Mouse (Mus musculus) ES-CJ7 (cell line): Measurements from ENCODE around the gene Hectd4.
"Not testable (repeated sequence)": the region's sequence is repeated elsewhere in the genome, so short reads cannot be mapped to it uniquely, and the experiment has no call there.

Source experiments
- DNase-seq: peaks from one replicate; pipeline ENCODE4 v3.0.0; 2011; ENCODE audit warnings: low read depth, low spot score

Gene Hectd4

DNA sequence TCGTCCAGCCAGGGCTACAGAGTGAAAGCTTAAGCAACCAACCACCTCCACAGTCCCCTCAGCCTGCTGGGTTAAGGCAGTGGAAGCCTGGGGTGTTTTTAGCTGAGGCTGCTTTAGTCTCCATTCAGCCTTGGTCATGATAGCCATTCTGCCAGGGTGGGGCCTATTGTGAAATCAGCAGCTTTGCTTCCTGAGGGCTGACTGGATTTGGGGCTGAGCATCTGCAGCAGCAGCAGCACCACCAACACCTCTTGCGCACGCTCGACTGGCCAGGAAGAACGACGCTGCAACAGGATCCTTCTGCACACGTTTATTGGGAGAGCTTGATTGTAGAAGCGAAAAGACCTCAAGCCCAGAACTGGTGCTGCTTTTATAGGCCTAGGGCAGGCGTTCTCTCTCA, 63.0 kb downstream of the Hectd4 start:
- DNase-seq, result no peak

DNA sequence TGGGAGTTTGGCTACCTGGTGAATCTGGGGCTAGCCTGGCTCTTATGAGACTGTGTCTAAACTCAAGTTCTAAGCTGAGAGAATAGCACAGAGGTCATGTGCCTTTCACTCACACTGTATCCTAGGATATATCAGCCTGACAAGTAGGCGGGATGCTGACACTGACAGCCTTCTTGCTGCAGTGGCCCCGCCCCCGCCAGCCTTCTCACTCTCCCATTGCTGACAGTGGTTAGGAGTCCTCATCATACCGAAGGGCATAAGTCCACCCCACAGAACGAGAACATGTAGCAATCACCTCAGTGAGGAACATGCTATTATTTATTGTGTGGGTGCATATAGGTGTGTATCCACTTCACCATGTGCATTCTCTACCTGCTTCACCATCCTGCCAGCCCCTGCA, 64.8 kb downstream of the Hectd4 start:
- DNase-seq, result no peak

DNA sequence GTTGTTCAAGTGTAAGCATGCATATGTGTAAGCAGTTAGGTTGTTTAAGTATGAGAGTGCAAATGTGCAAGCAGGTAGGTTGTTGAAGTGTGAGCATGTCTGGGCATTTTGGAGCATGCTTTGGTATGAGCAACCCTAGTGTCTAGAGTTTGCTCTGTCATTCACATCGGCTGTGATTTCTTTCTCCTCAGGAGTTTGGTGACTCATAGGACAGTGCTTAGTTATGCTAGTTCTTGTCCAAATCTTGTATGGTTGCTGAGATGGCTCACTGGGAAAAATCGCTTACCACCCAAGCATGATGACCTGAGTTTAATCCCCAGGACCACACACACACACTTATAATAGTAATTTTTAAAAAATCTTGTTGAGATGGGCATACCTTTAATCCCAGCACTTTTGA, 67.2 kb downstream of the Hectd4 start:
- no peak for DNase-seq

DNA sequence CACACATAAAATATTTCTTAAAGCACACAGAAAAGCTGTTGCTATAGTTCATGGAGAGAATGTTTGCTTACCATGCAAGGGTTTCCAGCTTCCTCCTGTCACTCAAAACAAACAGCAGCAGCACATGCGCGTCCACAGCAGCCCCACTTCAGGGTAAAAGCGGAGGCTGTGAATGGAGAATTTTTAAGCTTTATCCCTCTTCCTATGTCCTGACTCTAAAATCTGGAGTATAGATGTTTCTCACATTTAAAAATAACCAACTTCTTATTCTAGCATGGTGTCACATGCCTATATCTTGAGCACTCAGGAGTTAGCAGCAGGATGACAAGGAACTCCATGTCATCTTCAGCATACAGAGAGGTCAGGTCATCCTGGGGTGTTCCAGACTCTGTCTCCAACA, 70.3 kb downstream of the Hectd4 start:
- DNase-seq, result no peak

DNA sequence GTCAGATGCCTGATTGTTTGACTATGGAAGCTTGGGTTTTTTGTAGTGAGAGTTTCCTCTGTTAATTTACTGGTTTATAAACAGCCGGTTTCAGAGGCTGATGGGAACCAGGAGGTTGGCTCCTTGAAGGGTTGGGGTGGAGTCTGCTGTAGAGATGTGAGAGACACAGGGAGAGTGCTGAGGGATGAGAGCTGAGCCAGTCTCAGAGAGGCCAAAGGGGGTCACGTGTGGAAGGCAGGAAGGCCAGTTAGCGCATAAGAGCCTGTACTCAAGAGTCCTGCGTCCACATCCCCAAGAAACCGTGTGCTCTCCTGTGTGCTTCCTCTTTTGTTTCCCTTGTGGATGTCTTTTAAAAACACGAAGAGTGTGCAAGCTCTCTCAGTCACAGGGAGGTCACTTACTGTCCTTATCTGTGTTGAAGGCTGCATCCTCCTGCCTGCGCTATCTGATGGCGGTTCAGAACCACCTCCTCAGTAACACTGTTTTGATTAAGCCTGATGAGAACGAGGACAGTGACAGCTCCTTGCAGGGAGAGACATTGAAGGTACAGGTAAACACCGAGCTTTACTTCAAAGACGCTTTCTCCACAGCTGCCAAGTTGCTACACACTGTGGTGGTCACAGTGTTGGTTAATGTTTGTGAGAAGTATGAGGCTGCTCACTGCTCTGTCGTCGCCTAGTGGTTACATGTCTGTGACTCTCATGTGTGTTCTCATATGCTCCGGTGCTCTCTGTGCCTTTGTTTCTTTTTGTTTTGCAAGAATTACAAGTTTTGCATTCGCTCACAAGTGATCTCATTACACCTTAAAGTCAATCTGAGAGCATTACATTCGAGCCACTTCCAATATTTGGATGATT, 72.5 kb downstream of the Hectd4 start:
- no peak for DNase-seq

DNA sequence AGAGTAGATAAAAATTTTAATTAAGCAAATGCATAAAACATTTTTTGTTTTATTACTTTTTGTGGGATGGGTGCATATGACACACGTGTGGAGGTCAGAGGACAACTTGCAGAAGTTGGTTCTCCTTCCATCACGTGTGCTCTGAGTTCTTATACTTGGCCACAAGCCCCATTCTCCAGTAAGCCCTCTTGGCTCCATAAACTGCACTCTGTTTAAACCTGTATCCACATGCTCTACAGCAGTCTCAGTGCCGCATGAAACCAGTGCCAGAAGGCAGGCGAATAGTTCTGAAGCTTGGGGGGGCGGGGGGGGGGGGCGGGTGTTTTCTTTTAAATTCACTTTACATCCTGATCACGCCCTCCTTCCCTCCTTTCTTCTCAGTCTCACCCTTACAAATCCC, 85.0 kb downstream of the Hectd4 start:
- DNase-seq, result no peak

DNA sequence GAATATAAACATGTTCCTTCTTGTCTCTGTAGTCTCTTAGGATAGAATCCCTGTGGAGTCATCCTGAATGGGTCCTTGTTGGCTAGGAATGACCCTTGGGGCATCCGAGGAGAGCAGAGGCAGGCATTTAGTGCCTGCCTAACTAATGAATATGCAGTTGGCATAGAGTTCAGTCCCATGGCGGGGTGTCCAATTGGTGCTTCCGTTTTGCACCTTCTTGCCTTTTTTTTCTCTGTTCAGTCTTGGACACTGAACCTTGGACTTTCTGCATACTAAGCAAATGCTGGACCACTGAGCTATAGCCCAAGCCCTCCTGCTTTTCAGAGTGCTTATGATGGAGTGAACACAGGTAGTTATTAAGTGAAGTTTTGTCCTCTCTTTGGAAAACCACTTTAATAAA, 87.6 kb downstream of the Hectd4 start:
- no peak for DNase-seq

DNA sequence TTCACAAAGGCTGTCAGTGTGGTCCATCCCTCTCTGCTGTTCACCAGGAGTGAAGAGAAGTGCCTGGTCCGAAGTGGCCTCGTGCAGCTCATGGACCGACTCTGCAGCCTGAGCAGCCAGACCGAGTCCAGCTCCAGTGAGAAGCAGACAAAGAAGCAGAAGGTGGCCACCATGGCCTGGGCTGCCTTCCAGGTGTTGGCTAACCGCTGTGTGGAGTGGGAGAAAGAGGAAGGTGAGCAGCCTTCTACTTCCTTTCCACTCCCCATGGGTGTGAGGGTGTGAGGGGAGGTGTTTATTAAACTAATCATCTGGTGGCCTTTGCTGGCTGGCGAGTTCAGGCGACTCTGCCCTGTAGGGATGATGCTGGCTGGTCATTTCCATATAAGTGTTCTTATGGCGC, 91.6 kb downstream of the Hectd4 start:
- no peak for DNase-seq

DNA sequence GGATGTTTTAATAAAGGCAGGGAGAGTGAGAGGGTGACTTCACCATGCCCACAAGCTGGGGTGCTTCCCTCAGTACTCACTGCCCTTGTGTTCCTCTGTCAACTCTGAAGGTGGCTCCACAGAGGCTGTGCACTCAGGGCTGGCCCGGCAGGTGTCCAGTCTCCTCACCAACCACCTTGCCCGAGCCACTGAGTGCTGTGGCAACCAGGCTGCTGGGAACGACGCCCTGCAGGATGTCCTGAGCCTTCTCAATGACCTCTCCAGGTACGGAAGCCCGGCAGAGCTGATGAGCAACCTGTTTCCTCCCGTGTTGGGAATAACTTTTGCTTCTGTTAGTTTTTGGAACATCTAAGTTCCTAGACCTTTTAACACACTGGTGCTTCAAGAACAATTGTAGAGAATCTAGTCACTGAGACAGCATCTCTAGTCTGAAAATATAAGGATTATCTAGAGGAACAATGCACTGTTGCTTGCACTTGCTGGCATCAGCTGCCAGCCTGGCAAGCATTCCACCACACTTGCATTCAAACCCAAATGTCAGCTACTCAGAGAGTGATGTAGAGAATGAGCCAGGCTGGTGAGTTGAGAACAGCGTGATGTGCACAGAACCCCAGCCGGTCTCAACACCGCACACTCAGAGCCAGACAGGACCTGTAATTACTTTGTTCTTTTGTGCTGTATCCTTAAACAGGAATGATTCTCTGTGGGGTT, 93.9 kb downstream of the Hectd4 start:
- no peak for DNase-seq

DNA sequence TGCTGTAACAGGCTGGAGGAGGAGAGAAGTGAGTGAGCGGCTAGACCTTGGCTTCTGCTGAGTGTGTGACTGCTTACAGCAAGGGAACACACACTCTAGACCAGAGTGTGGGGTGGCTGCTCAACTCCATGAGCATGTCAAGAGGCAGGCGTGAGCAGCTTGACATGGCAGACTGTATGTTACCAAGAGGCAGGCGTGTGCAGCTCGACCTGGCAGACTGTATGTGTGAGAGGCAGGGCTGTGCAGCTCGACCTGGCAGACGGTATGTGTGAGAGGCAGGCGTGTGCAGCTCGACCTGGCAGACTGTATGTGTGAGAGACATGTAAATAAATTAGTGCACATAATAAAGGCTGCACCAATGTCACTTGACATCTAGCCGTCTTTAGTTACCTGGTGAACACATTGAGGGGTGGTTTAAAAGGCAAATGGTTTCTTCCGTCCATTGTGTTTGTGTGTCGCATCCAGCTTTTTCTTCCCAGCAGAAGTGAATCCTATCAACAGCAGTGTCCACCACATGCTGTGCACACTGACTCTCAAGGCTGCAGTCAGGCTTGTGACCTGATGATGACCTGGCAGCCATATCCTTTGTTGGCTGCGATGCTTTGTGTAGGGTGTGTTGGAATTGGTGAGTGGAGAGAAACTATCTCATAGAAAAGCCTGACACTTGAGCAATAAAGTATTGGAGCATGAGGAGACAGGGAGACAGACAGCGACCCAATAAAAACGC, 106.2 kb downstream of the Hectd4 start:
- peak; percentile 59 for DNase-seq

DNA sequence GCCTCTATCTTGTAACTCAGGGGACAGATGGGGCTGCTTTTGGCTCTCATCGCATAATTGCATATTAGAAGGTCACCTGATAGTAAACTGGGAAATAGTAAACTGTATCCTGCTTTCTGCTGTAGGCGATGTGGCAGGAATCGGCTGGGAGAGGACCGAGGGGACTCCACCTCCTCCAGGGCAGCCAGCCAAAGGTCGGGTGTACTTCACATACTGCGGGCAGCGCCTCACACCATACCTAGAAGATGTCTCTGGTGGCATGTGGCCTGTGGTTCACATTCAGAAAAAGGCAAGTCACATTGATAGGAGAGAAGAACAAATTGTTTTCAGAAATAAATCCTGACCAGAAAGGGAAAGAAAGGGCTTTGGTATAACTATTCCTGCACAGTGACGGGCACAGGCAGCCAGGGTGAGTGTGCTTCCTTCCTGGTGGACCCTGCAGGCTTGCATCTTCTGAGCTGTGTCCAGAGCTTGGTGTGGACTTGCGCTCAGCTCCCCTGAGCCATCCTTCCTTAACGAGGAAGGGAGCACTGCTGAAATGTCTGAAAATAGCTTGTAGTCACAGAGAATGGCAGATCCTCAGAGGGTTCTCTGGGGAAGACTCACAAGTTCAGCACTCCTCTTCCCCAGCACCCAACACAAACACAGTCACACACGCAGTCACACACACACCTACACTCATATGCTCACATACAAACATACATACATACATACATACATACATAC, 109.5 kb downstream of the Hectd4 start:
- DNase-seq, result no peak

DNA sequence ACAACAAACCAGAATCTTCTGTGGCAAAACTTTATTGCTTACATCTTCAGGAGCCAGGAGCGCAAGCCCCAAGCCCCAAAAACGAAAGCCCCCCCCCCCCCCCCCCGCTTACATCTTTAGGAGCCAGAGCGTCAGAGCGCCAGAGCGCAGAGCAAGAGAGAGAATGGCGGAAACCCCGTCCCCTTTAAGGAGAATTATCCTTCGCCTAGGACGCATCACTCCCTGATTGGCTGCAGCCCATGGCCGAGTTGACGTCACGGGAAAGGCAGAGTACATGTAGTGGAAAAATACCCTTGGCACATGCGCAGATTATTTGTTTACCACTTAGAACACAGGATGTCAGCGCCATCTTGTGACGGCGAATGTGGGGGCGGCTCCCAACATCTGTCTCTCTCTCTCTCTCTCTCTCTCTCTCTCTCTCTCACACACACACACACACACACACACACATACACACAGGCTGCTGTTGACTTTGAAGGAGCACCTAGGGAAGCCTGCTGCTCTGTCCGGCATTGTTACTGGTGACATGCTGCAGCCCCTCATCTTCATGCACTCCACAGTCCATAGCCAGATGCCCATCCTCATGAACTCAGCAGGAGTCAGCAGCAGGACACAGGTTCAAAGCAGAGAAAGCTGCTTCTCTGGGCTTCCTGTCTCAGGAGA, 110.3 kb downstream of the Hectd4 start:
- DNase-seq, result not testable (repeated sequence)

DNA sequence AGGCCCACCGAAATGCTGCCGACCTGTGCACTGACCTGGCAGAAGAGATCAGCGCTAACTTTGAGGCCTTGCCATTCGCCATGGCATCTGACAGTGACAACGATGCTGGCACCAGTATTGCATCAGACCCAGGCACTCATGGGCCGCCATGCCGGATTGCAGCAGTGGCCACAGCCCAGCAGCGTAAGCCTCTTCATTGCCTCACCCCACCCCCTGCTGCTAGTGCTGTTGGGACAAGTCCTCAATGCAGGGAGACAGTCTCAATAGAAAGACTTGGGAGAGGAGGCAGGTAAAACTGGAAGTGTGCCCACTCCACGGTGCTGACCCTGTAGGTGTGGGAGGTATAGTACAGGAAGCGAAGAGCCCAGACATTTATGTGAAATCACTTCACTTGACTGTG, 111.7 kb downstream of the Hectd4 start:
- DNase-seq, result peak; percentile 25

DNA sequence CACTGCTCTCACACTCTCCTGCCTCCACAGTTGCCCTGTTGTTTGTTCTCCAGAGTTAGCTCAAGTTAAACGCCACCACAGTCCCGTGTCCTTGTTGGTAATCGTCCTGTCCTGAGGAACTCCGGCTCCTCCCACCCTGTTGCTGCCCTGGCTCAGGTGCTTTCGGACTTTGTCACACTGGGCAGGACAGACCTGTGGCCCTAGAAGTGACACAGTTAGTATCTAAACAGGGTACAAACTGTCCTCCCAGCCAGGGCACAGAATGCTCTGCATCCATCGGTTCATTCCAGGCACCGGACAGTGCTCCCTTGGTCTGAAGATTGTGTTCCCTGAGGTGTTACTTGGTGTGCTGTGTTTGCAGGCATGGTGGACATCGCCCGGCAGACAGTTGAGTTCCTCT, 114.0 kb downstream of the Hectd4 start:
- DNase-seq, result no peak

DNA sequence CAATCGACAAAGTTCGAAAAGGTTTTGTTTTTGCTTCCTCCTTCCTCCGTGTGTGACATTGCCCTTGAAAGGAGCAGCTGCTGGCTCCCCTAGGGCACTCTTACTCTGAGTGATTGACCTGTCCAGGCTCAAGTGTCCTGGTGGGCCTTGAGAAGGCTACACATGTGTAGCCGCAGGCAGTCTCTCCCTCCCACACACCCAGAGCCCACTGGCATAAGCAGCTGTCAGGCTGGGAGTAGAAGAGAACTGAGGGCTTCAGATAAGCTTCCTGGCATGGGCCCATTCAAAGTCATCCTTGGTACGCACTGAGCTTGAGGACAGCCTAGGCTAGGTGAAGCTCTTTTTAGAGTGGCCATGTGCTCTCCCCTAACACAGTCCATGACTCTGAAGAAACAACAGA, 114.4 kb downstream of the Hectd4 start:
- no peak for DNase-seq

DNA sequence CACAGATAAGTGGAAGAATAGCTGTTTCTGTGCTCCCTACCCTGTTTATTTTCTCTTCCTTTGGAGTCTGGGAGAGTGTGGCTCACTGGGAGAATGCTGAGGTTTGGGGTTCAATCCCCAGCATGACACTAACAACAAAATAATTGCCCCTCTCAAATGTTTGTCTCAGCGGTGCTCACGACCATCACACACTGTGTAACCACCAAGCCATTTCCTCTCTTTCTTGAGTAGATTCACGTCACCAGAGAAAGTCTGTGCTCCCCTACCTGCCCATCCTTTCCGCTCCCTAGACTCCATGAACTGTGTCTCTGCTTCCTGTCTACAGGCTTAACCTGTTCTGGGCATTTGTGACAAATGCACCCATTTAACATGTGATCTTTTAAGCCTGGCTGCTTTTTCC, 115.4 kb downstream of the Hectd4 start:
- DNase-seq, result no peak

DNA sequence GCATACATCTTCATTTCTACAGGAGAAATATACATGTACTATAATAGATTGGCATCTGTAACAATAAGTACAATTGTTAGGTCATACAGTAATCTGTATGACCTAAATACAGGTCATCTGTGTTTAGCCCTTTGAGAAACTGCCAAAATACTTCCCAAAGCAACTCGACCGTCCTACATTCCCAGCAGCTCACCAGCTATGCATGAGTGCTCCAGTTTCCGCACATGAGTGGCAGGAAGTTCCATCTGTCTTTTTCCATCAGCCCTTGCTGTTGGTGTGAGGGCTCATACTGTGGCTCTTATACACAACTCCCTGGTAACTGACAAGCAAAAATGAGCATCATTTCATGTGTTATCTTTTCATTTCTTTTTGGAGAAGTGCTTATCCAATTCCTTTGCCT, 116.0 kb downstream of the Hectd4 start:
- no peak for DNase-seq

DNA sequence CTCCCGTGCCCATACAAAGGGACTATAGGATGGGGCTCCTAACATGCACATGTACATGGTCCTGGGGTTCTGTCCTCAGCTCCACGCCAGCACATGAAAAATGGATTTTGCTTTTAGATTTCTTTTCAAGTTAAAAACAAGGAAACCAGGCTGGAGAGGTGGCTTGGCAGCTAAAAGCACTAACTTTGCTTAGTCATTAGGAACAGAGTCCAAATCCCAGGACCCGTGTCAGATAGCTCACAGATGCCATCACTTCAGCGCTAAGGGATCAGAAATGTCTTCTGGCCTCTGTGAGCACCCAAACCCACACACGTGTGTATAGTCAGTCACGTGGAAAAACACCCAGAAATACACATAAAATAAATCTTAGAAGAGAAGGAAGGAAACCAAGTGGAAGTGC, 116.8 kb downstream of the Hectd4 start:
- no peak for DNase-seq

DNA sequence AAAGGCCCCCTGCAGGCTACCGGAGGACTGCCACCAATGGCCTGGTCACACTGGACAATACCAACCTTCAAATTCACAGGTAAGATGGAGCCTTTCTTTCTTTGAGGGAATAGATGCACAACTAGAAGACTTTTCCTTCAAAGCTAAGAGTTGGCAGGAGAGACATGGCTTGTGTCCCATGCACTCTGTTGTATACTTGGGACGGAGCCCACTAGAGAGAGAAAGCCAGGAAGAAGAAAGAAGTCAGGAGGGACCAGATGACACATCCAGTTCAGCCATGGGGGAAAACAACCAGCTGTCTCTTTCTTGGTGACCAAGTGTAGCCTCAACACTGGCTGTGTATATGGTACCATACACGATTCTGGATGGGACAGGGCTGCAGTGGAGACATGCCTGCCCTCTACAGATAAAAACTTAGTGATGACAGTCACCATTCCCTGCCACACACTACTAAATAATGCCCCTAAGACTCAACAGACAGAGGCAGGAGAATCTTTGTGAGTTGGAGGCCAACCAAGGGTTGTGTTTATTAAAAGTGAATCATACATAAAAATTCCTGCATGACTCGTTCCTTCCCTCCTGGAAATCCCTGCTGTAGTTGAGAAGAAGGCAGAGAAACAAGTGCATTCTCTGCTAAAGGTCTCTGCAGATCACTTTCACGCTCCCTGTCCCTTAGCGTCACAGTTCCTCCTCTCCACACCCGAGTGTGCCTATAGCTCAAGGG, 119.7 kb downstream of the Hectd4 start:
- DNase-seq, result no peak

DNA sequence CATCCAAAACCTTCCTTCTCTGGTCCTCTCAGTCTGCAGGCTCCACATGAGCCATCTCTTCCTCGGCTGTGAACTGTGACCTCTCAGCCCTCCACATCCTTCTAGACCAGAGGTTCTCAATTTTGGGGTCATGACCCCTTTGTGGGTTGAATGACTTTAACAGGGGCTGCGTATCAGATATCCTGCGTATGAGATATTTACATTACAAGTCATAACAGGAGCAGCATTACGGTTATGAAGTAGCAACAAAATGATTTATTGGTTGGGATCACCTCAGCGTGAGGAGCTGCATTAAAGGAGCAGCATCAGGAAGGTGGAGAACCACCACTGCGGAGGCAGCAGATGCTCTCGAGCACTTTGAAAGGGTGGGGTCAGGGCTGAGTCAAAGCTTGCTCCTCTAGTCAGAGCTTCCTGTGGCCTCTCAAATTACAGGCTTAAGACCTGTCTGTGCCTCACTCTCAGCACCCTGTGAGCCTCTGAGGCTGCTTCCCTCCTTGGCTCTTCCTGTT, 121.0 kb downstream of the Hectd4 start:
- peak; percentile 35 for DNase-seq
